Mouse (Mus musculus) CD4-positive, CD25-positive, alpha-beta regulatory T cell, adult 4 months (primary cell): Measurements from ENCODE around the gene Ccdc81. TPM values are rescaled to one million over a fixed set of nuclear protein-coding genes. Genes with fewer than 3 reads are reported as not detected.

ENCODE experiments used
- polyA plus RNA-seq, 2 experiments: library from polyadenylated mRNA; unstranded; fragments of 100-300 nt; shearing (Covaris generic); gene quantifications; one replicate each; pipeline ENCODE4 v1.2.1; 2017

Gene Ccdc81
- polyA plus RNA-seq, 2 experiments from 2014 or later = not detected

Other genes with a start within 250 kb of the Ccdc81 start
- gene Hikeshi, start 37.6 kb upstream of the Ccdc81 start, polyA plus RNA-seq = 10 to 100 TPM; 72.1 to 83.5 TPM
- 10 to 100 TPM; 57.3 to 62.9 TPM for gene Eed, start 77.4 kb upstream of the Ccdc81 start, polyA plus RNA-seq
- 10 to 100 TPM; 49.0 to 71.7 TPM for gene Picalm, start 226.6 kb upstream of the Ccdc81 start, polyA plus RNA-seq